In the genomic region with DNA sequence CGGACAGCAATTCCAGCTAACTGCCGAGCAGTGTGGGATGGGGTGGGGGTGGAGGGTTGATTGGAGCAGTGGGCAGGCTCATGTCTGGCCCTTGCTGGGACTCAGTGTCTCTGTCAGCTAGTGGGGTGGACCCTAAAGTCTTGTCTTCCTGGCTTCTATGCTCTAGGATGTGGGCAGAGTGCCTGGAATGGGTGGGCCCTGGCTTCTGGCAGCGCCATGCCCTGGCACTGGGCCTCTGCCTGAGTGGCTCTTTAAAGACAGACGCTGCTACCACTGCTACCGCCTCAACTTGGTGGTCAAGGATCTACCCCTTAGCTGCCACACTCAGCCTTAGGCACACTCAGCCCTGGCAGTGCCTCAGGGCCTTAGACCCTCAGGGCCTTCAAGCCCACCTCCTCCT, we compare ENCODE assay signal across 8 mouse cellular contexts. TPM values are rescaled to one million over a fixed set of nuclear protein-coding genes. Genes with fewer than 3 reads are reported as not detected.
A peak's percentile ranks its signal among the peaks of the same experiment; 100 is the strongest.
DNase-seq lines count a peak whose midpoint lies in the region; ATAC-seq lines count a peak whose summit lies in the region.

No protein-coding gene starts in this region.

- H3K36me3 ChIP-seq in forebrain, embryonic 13.5 days (ENCODE audit: poor library complexity, severe bottlenecking) = peaks cover 5% of the 10 kb centered on the region
- H3K36me3 ChIP-seq in midbrain, embryonic 12.5 days = 0 out of 2 replicates have a peak, but pooled peaks cover 4% of the 10 kb centered on the region

- H3K27me3 ChIP-seq in forebrain, embryonic 13.5 days = no peaks in the 10 kb centered on the region
- H3K27me3 ChIP-seq in midbrain, embryonic 12.5 days = no peaks in the 10 kb centered on the region; the same call in 1 of the 2 replicates

- no peak overlapping the region for H3K4me3 ChIP-seq in forebrain, embryonic 13.5 days
- no peak overlapping the region for H3K4me3 ChIP-seq in midbrain, embryonic 12.5 days

- peaks cover 47% of the 10 kb centered on the region for H3K4me1 ChIP-seq in forebrain, embryonic 13.5 days
- peaks cover 57% of the 10 kb centered on the region for H3K4me1 ChIP-seq in midbrain, embryonic 12.5 days

- no peaks in the 10 kb centered on the region for H3K9me3 ChIP-seq in forebrain, embryonic 13.5 days (replicated peaks)
- H3K9me3 ChIP-seq in midbrain, embryonic 12.5 days = no peaks in the 10 kb centered on the region

- ATAC-seq in forebrain, embryonic 13.5 days = no peak
- no peak for ATAC-seq in midbrain, embryonic 12.5 days (ENCODE audit: low FRiP score, low read depth)

- DNase-seq in 416B (ENCODE audit: low read depth) (peak; percentile 20), adipocyte (ENCODE audit: low spot score) (peak; percentile 77), liver (no peak)
- peak; percentile 80 for DNase-seq in heart, postnatal 25 days (ENCODE audit: low spot score)
- peak; percentile 47 to 62 for DNase-seq in layer of hippocampus, postnatal 25 days (ENCODE audit: extremely low spot score in 1 of 2, low spot score in 1 of 2)
- no peak for DNase-seq in thymus, postnatal 14 days

- H3K9ac ChIP-seq in forebrain, embryonic 13.5 days = 0 out of 2 replicates have a peak overlapping the region, but pooled peaks have one; percentile 45
- peak overlapping the region; percentile 41; the same call in 1 of the 2 replicates for H3K9ac ChIP-seq in midbrain, embryonic 12.5 days (replicated peaks)

- peak overlapping the region; percentile 37 for H3K4me2 ChIP-seq in forebrain, embryonic 13.5 days
- H3K4me2 ChIP-seq in midbrain, embryonic 12.5 days (replicated peaks) = 0 out of 2 replicates have a peak overlapping the region, but pooled peaks have one; percentile 41

- intact Hi-C loops in heart, postnatal 25 days (cut with DNase I) = no loop called here

- WGBS in forebrain, embryonic 13.5 days = 29% methylated on average over 5 of the region's 5 CpGs
- 37% methylated on average over 5 of the region's 5 CpGs for WGBS in midbrain, embryonic 12.5 days

- H3K27ac ChIP-seq in forebrain, embryonic 13.5 days = peak overlapping the region; percentile 40
- H3K27ac ChIP-seq in midbrain, embryonic 12.5 days (replicated peaks) = peak overlapping the region; percentile 56; the same call in 1 of the 2 replicates

RNA-seq across cellular contexts. Expression of gene Ak1, which starts 7.2 kb away (rescaled TPM):
- polyA plus RNA-seq in forebrain, embryonic 13.5 days (2015; fragmentation: Nextera tagmentation; extraction: Ambion mirVana) = 48.8 and 48.9 TPM in 2 replicates
- total RNA-seq in heart, postnatal 25 days (2021) = 100 to 1,000 TPM; 733 to 743 TPM
- 100 to 1,000 TPM; 127 to 140 TPM for total RNA-seq in layer of hippocampus, postnatal 25 days (2021)
- polyA plus RNA-seq in midbrain, embryonic 12.5 days (2016; fragmentation: Nextera tagmentation; extraction: Ambion mirVana) = 31.6 and 34.7 TPM in 2 replicates

RNA-seq across cellular contexts. Expression of gene Eng, which starts 17.7 kb away (rescaled TPM):
- 20.4 and 21.2 TPM in 2 replicates for polyA plus RNA-seq in forebrain, embryonic 13.5 days (2015; fragmentation: Nextera tagmentation; extraction: Ambion mirVana)
- total RNA-seq in heart, postnatal 25 days (2021) = 100 to 1,000 TPM; 126 to 140 TPM
- 10 to 100 TPM; 17.4 to 24.2 TPM for total RNA-seq in layer of hippocampus, postnatal 25 days (2021)
- polyA plus RNA-seq in midbrain, embryonic 12.5 days (2016; fragmentation: Nextera tagmentation; extraction: Ambion mirVana) = 27.7 and 29.5 TPM in 2 replicates

RNA-seq across cellular contexts. Expression of gene St6galnac6, which starts 29.2 kb away (rescaled TPM):
- polyA plus RNA-seq in forebrain, embryonic 13.5 days (2015; fragmentation: Nextera tagmentation; extraction: Ambion mirVana) = 10.0 and 10.8 TPM in 2 replicates
- 100 to 1,000 TPM; 104 to 110 TPM for total RNA-seq in heart, postnatal 25 days (2021)
- total RNA-seq in layer of hippocampus, postnatal 25 days (2021) = 100 to 1,000 TPM; 105 to 124 TPM
- 10.6 and 11.2 TPM in 2 replicates for polyA plus RNA-seq in midbrain, embryonic 12.5 days (2016; fragmentation: Nextera tagmentation; extraction: Ambion mirVana)

RNA-seq across cellular contexts. Expression of gene St6galnac4, which starts 41.8 kb away (rescaled TPM):
- 14.5 and 16.5 TPM in 2 replicates for polyA plus RNA-seq in forebrain, embryonic 13.5 days (2015; fragmentation: Nextera tagmentation; extraction: Ambion mirVana)
- total RNA-seq in heart, postnatal 25 days (2021) = 10 to 100 TPM; 17.7 to 21.4 TPM
- 10 to 100 TPM; 41.4 to 48.8 TPM for total RNA-seq in layer of hippocampus, postnatal 25 days (2021)
- 16.1 and 17.9 TPM in 2 replicates for polyA plus RNA-seq in midbrain, embryonic 12.5 days (2016; fragmentation: Nextera tagmentation; extraction: Ambion mirVana)

RNA-seq across cellular contexts. Expression of gene 9430097D07Rik, which starts 53.2 kb away (rescaled TPM):
- polyA plus RNA-seq in forebrain, embryonic 13.5 days (2015; fragmentation: Nextera tagmentation; extraction: Ambion mirVana) = 0.18 and 0.39 TPM in 2 replicates
- total RNA-seq in heart, postnatal 25 days (2021) = not detected
- total RNA-seq in layer of hippocampus, postnatal 25 days (2021) = under 1 TPM in 1 of 2 experiments, not detected in 1; 0.33 TPM
- 0.16 and 0.56 TPM in 2 replicates for polyA plus RNA-seq in midbrain, embryonic 12.5 days (2016; fragmentation: Nextera tagmentation; extraction: Ambion mirVana)

Comparison
In these comparisons a context has a peak if more than half of its experiments do, and no peak if none do; other contexts are left out.
1. DNase-seq: peak in 416B (single experiment), adipocyte (single experiment), heart, postnatal 25 days (single experiment) and layer of hippocampus, postnatal 25 days (2 of 2); none in liver (single experiment) and thymus, postnatal 14 days (single experiment).
2. RNA of gene Ak1, which starts 7.2 kb away (total RNA-seq): 733 to 743 TPM in heart, postnatal 25 days; 127 to 140 TPM in layer of hippocampus, postnatal 25 days; every median in the first group is over 4 times any median in the second.
3. RNA of gene Eng, which starts 17.7 kb away (total RNA-seq): 126 to 140 TPM in heart, postnatal 25 days; 17.4 to 24.2 TPM in layer of hippocampus, postnatal 25 days; every median in the first group is over 4 times any median in the second.